Mouse (Mus musculus) thymus, adult 2 months (tissue): ENCODE results near the gene Fam174b.

Source experiments
- CTCF ChIP-seq: fragments of 200-500 bp; IDR thresholded peaks from 2 replicates; pipeline ENCODE4 v1.5.1; 2012; ENCODE audit warnings: mild to moderate bottlenecking, control low read depth, low read length, moderate library complexity, borderline replicate concordance; ENCODE audit not compliant: control insufficient read depth, poor library complexity, insufficient read depth; ENCODE audit errors: extremely low read depth
- POLR2A ChIP-seq: fragments of 200-500 bp; IDR thresholded peaks from 2 replicates; pipeline ENCODE4 v1.6.1; 2012; ENCODE audit warnings: mild to moderate bottlenecking, low read length, control low read depth, moderate library complexity; ENCODE audit not compliant: control insufficient read depth, poor library complexity, insufficient read depth; ENCODE audit errors: extremely low read depth

DNA sequence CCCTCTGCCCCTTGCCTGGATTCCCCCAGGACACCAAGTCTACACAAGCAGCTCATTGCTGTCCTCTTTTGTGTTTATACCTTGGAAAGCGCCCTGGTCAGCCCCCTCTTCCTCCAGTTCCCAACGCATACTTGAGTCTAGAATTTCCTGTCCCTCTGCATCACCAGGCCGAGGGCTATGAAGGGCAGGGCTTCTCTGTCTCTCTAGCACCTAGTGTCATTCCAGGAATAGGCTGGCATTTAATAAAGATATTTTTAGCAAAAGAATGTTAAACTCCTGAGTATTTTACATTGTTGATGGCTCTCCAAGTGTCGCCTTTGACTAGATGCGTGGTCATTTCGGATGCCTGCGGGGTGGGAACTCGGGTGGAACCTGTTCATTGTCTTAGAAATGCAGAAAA lies 3.0 kb downstream of the Fam174b start:
- TF ChIP-seq CTCF (no peak), POLR2A (no peak)
